Mouse (Mus musculus) kidney, adult 2 months (tissue): ENCODE data around the gene Cacna2d1.

ENCODE experiments used
- CTCF ChIP-seq: fragments of 200-500 bp; conservative IDR thresholded peaks from 2 replicates; pipeline ENCODE4 v1.5.1; 2011; ENCODE audit warnings: low read depth, mild to moderate bottlenecking, control low read depth, low read length, moderate library complexity, mixed read lengths; ENCODE audit not compliant: insufficient read depth, insufficient read length
- POLR2A ChIP-seq: fragments of 200-500 bp; IDR thresholded peaks from one replicate; pipeline ENCODE4 v1.6.1; 2011; ENCODE audit warnings: low read depth, low read length, control low read depth

DNA sequence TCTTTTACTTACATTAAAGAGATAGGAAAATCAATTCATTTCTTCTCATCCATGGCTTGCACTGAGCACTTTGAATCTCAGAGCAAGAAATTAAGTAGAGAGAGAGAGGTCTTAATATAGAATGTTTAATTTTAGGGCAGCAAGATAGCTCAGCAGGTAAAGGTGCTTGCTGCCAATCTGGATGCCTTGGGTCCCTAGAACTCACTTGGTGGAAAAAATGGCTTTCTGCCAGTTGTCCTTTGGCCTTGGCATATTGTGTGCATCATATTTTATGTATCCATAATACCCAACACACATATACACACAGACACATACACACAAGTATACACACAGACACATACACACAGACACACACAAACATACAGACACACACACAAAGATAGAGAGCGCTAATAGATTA lies 63.3 kb downstream of the Cacna2d1 start:
- TF ChIP-seq CTCF (no peak), POLR2A (no peak)
